Mouse (Mus musculus) olfactory bulb, adult 2 months (tissue): ENCODE results near the gene Igf1r.

ENCODE experiments used
- CTCF ChIP-seq: fragments of 200-500 bp; IDR thresholded peaks from 2 replicates; pipeline ENCODE4 v1.5.1; 2012; ENCODE audit warnings: low read depth, mild to moderate bottlenecking, low read length, moderate library complexity; ENCODE audit not compliant: insufficient read depth
- POLR2A ChIP-seq: fragments of 200-500 bp; IDR thresholded peaks from 2 replicates; pipeline ENCODE4 v1.6.1; 2012; ENCODE audit warnings: mild to moderate bottlenecking, low read depth, low read length, moderate library complexity; ENCODE audit not compliant: insufficient read depth

DNA sequence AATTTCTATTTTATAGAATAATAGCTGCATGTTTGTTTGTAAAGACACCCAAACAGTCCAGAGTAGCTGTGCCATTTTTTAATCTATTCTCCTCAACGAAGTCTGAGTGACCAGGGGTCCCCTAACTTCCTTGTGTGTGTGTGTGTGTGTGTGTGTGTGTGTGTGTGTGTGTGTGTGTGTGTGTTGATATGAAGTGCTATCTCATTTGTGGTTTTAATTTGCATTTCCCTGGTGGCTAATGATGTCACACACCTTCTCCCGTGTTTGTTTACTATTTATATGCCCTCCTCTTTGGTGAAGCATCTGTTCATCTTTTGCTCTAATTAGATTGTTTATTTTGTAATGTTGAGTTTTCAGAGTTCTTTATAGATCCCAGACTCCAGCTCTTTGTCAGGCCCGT lies 117.4 kb downstream of the Igf1r start:
- TF ChIP-seq CTCF (no peak), POLR2A (no peak)
